Mouse (Mus musculus) forelimb bud, embryonic 11.5 days (tissue): ENCODE results near the gene Sytl3.
A peak's percentile ranks its signal among the peaks of the same experiment; 100 is the strongest.
"Not testable (repeated sequence)": the region's sequence is repeated elsewhere in the genome, so short reads cannot be mapped to it uniquely, and the experiment has no call there.

ENCODE experiments used
- DNase-seq: peaks from one replicate; pipeline ENCODE4 v3.0.0-alpha.2; 2012; ENCODE audit warnings: low read depth, low spot score

Gene Sytl3

GRCm38 (mm10) chr17:6646841-6647240 lies 12.1 kb upstream of the Sytl3 start:
- not testable (repeated sequence) for DNase-seq

DNA sequence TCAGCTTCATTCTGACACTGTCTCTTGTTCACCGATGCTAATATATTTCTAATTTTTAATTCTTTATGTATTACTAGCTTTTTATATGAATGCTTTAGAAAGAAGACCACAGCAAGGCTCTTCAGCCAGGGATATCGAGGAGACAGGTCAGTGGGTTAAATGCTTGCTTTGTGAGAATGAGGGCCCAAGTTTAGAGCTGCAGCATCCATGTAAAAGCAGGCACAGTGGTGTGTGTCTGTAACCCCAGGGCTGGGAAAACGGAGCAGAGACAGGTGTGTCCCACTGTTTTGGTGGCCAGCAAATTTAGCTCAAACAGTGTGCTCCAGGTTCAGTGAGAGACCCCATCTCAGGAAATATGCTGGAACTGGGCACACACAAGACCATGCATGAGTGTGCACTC lies 11.4 kb upstream of the Sytl3 start:
- DNase-seq = not testable (repeated sequence)

GRCm38 (mm10) chr17:6650904-6651565 lies 7.9 kb upstream of the Sytl3 start:
- not testable (repeated sequence) for DNase-seq

GRCm38 (mm10) chr17:6653341-6653946 lies 5.4 kb upstream of the Sytl3 start:
- DNase-seq = not testable (repeated sequence)

DNA sequence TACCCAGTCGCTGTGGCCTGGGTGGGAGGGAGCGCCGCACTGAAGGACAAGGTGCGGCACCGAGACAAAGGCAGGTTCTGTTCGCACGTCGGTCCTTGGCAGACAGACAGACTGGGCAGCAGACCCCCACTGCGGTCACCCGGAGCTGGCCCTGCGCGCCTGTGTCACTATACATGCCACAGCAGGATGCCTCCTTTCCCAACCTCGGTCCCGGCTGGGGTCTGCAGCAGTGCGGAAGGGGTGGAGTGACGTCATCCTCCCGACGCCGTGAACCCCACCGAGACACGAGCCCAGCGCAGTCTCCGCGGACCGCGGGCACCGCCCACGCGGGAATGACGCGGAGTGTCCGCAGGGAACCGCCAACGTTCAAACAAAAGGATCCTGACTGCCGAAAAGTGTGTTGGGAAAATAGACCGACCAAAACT lies 3.8 kb upstream of the Sytl3 start:
- DNase-seq = peak; percentile 83

DNA sequence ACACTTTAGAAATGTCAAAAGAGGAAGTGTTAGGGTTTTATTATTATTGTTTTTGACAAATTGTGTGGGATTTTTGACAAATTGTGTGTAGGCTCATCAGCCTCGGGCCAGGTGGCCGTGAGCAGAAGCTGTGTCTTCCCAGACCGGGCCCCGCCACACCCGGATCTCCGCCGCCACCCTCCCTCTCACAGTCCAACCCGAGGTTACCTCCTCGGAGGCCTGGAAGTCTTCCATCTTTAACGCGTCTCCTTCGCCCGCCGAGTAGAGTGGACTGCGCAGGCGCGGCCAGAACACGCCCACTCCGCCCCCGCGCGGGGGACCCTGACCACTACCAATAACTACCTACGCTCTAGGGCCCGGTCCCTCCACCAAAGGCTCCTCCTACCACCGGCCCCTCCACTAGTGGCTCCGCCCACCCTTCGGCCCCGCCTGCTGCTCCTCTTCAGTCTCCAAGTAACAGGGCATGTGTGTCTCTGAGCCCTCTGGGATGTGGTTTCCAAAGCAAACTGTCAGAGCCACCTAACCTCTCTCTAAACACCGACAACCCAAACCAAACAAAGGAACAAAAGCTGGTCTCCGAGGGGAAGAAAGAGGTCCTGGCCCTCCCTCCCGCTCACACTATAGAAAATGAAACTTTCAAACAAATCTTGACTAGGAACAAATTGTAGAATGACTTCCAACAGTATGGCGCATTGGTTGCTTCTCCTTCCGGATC lies 3.2 kb upstream of the Sytl3 start, which contains the start of gene Dynlt1f:
Dynlt1f (minus strand) TSS at position 334 of the 715 bp plus-strand sequence.
- DNase-seq = not testable (repeated sequence)

DNA sequence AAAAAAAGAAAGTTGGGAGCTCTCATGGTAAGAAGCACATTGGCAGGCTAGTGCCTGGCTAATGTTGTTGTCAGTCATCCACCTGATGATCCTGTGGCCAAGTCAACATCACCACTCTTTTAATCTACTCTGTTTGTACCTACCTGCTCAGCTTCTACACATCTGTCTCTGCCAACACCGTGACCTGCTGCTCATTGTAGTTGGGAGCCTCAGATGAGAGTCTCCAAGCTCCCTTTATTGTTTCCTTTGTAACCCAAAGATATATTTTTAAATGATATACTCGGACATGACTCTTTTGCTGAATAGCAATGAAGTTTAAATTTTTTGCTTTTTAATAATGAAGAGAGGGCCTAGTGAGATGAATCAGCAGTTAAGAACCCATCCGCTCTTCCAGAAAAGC lies 2.4 kb upstream of the Sytl3 start:
- DNase-seq = not testable (repeated sequence)

DNA sequence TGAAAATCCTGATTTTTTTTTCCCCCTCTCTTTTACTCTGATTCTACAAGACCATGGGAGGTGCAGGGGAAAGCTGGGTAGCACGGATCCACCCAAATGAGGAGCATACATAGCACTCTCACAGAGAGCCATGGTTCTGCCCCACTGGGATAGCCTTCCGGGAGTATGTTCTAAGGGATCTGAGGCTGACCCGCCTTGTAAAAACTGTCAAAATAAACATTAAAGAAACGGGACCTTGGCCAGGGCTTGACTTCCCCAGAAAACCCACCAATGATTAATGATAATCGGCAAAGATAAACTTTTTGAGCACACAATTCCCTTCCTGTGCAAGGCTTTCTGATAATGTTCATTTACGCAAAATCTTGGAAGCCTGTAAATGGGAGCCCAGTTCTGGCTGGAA lies 1.7 kb downstream of the Sytl3 start:
- not testable (repeated sequence) for DNase-seq

- DNase-seq = not testable (repeated sequence)
These were observed 2.4 kb downstream of the Sytl3 start for GRCm38 (mm10) chr17:6661093-6661816.

GRCm38 (mm10) chr17:6662840-6663239 lies 3.9 kb downstream of the Sytl3 start:
- not testable (repeated sequence) for DNase-seq

- not testable (repeated sequence) for DNase-seq
These were observed 6.5 kb downstream of the Sytl3 start for GRCm38 (mm10) chr17:6665389-6665788.

DNA sequence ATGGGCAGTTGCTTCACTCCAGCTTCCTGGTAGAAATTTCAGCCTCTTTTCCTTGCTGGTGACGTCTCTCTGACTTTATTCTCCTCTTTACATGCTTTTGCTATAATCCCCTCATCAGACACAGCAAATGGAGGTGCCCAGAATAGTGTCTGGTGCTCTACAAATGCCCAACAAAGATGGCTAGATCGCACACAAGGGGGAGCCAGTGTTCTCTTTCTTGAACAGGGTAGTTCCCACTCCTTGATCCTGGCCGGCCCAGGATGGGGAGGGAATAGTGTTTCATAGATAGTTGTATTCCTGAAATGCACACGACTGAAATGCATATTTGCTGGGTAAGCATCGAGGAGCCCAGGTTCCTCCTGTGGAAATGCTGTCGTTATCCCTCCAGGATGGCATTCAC lies 9.6 kb downstream of the Sytl3 start:
- DNase-seq = not testable (repeated sequence)

DNA sequence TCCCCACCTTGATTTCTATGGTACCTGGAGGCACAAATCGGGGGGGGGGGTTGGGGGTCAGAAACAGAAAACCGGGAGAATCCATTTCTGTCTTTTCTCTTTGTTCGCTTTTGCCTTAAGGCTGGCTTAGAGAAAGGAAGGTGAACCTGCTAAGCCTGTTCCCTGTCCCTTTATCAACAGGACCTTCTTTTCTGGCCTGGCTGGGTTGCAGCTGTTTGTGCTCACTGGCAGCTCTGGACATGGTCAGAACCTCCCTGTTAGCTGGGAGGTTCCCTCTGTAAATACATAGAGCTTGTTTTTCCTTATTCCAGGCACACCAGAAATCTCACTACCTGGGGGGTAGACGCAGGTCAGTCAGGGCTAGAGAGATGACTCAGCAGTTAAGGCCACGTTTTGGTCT lies 15.4 kb downstream of the Sytl3 start:
- DNase-seq = not testable (repeated sequence)

DNA sequence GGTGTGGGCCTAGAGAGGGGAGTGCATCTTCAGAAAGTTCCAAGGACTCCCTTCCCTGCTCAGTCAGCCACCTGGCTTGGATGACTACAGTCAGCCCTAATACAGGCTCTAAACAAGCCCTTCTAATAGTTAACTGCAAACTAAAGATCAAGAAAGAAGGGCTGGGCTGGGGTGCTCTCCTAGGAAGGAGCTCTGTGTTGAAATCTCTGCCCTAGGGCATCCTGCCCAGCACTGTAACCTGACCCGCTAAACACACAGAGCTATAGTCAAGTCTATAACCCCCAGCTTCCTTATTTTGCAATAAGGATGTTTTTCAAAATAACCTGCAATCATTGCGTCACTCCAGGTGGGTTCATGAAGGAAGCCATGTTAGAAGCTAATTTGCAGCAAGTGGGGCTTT lies 19.2 kb downstream of the Sytl3 start:
- not testable (repeated sequence) for DNase-seq

DNA sequence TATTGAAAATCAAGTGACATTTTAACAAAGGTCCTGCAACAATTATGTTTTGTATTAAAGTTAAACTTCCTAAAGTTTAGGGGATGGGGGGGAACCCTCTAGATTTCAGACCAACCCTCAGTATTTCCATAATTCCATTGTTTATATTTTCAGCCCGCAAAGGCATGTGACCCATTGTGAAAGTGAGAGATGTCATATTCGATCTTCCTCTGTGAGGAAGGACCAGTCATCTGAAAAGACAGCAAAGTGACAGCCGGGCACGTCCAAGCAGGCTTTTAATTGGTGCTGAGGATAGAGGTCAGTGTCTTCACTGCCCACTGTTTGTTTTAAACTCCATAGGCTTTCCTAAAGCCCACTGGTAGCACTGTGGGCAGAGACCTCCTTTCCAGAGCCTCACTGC lies 22.8 kb downstream of the Sytl3 start:
- DNase-seq = not testable (repeated sequence)

DNA sequence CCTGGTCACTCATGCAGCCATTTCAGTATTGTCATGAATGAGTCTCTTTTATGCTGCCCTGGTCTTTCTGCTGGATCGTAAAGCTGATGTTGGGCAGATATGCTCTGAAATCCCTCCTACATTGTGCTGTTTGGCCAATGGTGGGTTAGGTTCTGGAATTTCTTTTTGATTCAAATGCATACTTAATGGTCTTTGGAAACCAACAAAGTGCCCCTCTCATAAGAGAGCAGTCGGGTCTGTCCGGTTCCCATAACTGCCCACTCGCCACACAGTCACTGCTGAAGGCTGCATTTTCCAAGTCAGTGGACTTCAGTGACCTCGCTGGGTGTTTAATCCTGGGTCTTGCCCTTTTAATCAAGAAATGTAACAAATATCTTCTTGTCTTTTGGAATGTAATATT lies 24.8 kb downstream of the Sytl3 start:
- DNase-seq = not testable (repeated sequence)

DNA sequence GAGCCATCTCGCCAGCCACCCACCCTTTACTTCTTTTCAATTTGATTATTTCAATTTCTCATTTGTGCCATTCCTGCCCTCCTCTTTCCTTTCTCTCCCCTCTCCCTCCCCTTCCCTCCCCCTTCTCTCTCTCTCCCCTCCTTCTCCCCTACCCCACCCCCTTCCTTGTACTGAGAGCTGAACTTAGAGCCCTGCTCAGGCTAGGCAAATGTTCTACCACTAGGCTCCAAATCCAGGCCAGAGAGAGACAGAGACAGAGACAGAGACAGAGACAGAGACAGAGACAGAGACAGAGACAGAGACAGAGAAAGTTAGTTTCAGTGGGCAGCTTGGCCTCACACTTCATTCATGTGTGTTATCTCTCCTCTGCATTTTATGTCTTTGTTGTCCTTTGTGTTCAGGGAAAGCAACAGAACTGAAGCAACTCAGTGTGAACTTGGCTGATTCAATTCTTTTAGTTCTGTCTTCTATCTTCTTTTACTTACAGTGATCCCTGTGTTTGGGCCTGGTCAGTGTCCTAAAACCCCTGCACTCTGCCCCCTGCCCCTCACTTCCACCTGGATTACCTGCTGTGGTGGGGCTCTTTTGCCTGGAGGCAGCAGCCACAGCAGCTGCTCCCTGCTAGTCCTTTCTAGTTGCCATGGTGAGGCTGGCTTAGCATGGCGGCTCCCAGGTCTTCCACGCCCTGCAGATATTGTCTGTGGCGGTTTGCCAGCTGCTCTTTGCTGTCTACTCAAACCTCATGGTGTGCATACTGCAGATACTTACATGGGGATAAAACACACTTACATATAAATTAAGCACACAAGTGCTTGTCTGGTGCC lies 25.8 kb downstream of the Sytl3 start:
- DNase-seq = not testable (repeated sequence)

- DNase-seq = not testable (repeated sequence)
These were observed 26.5 kb downstream of the Sytl3 start for GRCm38 (mm10) chr17:6685288-6685818.

DNA sequence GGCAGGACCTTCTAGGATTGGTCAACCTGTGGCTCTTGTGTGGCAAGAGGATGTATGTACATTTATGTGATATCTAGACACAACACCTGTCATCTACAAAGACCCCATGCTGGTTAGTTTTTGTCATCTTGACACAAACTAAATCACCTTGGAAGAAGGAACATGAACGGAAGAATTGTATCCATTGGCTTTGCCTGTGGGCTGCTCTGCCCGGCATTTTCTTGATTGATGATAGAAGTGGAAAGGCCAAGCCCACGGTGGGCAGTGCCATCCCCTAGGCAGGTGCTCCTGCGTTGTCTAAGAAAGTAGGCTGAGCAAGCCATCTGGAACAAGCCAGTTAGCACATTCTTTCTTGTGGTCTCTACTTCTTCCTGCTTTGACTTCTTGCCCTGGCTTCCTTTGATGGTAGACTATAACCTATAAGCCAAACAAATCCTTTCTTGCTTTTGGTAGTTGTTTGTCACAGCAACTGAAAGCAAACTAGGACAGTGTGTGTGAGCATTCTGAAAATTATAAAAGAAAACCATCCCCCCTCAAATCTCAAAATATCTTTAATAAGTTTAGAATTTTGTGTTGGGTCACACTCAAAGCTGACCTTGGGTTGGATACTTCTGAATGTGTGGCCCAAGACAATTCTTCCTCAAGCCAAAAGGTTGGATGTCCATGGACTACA lies 27.5 kb downstream of the Sytl3 start:
- DNase-seq = not testable (repeated sequence)

GRCm38 (mm10) chr17:6689344-6689743 lies 30.5 kb downstream of the Sytl3 start:
- not testable (repeated sequence) for DNase-seq
